Mouse (Mus musculus): ENCODE results near the gene H2-M1.

H2-M1 gene

GRCm38 (mm10) chr17:36672119-36672518 lies at the start of gene H2-M1:
H2-M1 (minus strand) TSS chr17:36672219.
- no peak for DNase-seq (ENCODE audit: low read depth)

DNA sequence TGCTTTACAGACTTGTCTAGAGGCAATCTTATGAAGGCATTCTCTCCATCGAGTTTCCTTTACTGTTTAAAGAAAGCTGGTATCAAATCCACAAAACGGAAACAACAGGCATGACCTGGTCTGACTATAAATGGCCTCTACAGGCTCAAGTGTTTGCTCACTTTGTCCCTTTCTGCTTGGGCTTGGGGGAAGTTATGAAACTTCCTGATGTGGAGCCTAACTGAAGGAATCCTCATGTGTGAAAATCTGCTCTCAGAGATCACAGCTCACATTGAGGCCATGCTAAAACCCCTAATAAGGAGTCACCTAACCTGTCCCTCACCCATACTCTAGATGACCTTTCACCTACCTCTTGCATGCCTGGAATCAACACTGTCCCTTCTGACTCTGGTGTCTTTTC lies 25.7 kb upstream of the H2-M1 start:
- no peak for DNase-seq (ENCODE audit: low read depth)

GRCm38 (mm10) chr17:36642566-36642965 lies 29.5 kb downstream of the H2-M1 start, which contains the start of gene H2-M9:
H2-M9 (minus strand) TSS chr17:36642666.
- no peak for DNase-seq (ENCODE audit: low read depth)

Measured in naive thymus-derived CD4-positive, alpha-beta T cell, adult 2 months (primary cell).